Mouse (Mus musculus): Measurements from ENCODE around the gene Pfdn6. TPM values are rescaled to one million over a fixed set of nuclear protein-coding genes. Genes with fewer than 3 reads are reported as not detected.
"Not testable (repeated sequence)": the region's sequence is repeated elsewhere in the genome, so short reads cannot be mapped to it uniquely, and the experiment has no call there.

The Pfdn6 gene
- total RNA-seq, 2 experiments from 2014 or later, result 52.0 to 109 TPM

DNA sequence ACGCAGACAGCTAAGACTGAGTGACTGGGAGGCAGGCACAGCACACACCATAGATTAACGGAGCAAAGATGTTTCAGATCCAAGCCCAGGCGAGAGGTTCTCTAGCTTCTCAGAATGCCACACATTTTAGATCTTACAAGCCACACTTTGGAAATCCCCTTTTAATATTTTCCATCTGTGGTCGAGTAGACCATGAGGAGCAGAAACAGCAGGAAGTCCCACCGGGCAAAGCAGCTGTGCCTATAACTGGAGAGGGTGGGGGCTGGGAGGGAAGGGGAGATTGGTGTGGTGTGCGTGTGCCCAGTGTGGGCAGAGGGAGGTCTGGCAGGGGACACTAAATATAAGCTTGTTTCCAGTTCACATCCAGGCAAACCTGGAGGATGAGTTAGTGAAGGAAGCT lies 17.4 kb upstream of the Pfdn6 start:
- no peak for ATAC-seq (replicated peaks; ENCODE audit: low FRiP score, poor library complexity, severe bottlenecking)

DNA sequence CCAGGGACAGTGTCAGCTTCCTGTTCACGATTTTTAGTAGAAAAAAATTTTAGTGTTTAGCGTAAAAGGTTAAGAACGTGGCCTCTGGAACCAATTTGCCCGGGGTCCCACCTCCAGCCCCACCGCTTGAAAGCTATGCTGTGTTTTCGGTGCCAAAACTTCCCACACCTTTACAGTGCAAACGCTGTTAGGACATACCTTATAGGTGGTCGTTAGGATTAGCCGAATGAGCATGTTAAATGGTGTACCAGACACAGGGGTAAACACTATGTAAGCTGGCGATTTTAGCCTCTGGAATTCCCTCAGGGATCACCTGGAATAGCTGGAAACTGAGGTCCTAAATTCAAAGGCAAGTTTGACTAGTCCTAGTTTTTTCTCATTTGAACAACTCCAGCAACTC lies 16.2 kb upstream of the Pfdn6 start:
- ATAC-seq (replicated peaks; ENCODE audit: low FRiP score, poor library complexity, severe bottlenecking), result no peak

DNA sequence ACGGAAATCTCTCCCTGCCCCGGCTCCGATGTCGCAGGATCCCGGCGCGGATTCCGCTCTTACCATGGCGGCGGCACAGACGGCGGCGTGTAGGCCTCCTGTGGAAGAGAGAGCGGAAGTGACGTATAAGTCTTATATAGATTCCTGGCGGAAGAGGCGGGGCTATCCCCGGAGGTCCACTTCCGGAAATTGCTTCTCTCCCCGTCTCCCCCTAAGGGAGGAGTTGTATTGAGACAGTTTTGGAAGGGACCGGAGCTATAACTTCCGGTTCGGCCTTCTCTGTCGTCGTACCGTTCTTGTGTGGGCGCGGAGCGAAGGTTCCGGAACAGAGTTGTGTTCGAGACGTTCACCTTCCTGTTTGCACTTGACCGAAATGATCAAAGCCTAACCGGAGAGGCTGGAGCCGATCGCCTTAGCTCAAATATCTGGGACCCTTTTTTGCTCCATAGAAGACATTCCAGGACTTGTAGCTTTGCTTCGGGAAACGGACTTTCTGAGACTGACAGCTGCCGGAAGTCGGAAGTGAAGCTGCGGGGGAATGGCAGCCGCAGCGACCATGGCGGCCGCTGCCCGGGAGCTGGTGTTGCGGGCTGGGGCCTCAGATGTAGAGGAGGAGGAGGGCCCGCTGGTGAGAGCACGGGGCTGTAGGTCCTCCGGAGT lies 15.5 kb upstream of the Pfdn6 start, which contains the start of the genes Vps52 and Rps18:
Gene Vps52 (plus strand): TSS at position 258 of the 660 bp plus-strand sequence.
Gene Rps18 (minus strand): TSS at position 447 of the 660 bp plus-strand sequence.
- ATAC-seq (replicated peaks; ENCODE audit: low FRiP score, poor library complexity, severe bottlenecking), result peak; percentile 90

DNA sequence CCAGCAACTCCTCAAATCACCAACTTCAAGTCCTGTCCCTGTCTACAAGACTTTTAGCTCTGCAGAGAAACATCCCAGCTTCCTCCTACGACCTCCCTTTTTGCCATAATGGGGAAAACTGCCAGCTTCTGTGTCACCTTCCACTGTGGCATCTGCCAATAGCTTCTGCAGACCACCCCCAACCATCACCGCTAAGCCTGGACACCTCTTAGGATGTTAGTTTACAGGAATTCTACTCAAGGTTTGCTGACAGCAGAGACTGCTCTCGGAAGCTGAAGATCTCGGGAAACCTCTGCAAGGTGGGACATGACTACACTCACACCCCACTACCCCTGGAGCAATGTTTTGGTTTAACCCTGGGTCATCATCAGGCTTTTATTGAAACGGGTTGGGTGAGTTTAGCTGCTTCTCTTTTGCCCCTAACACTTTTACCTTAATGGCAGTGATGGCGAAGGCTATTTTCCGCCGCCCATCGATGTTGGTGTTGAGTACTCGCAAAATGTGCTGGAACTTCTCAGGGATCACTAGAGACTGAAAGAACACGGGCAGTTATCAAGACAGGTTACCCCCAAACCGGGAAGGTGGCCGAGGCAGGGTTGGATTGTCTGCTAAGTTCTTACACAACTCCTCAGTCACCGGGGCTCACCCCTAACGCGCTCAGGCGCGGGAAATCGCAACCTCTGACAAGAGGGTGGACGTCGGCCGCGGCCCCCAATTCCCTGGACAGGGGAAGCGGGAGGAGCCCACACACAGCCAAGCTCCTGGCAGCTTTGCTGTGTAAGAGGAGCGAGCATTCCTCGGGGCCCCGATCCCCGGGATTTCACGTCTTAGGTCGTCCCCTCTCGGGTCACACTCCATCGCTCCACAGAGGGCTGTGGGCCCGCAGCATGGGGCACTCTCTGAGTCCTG lies 14.8 kb upstream of the Pfdn6 start:
- ATAC-seq (replicated peaks; ENCODE audit: low FRiP score, poor library complexity, severe bottlenecking), result peak; percentile 4

DNA sequence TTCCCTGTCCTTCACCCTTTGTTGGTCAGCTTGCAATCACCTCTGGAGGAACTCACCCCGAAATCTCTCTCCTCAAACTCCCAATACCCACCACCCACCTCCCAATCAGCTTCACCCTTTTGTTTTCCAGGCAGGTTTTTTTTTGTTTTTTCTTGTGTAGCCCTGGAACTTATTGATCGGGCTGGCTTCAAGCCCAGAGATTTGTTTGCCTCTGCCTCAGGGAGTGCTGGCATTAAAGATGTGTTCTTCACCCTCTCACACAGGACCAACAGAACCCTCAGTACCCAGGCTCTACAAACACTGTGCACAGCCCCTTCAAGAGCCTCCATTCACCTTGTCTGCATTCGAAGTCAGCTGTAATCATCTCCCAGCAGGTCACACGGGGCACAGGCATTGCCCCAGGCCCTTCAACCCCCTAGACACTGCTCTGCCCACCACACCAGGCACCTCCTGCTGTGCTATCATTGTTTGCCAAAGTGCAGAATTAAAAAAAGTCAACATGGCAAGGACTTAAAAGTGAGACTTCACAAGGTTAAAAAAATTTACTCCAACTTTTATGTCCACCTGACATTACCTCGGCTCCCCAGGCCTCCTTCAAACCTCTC lies 13.9 kb upstream of the Pfdn6 start:
- ATAC-seq (replicated peaks; ENCODE audit: low FRiP score, poor library complexity, severe bottlenecking), result no peak

DNA sequence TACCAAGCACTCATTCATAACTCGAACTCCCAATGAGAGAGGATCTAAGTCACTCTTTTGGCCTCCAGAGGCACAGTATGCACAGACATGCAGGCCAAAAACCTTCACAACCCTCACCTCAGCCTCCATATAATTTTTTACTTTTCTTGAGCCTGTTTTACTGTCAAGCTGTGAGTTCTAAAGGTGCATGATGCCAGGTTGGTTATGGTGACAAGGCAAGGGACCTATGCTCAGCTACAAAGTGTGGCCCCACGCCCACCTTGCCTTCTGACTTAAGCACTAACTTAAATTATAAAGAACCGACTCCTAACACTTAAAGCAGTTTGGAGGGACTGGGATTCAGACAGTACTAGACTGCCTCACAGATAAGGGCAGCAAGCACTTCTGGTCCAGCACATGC lies 13.2 kb upstream of the Pfdn6 start:
- ATAC-seq (replicated peaks; ENCODE audit: low FRiP score, poor library complexity, severe bottlenecking), result no peak

DNA sequence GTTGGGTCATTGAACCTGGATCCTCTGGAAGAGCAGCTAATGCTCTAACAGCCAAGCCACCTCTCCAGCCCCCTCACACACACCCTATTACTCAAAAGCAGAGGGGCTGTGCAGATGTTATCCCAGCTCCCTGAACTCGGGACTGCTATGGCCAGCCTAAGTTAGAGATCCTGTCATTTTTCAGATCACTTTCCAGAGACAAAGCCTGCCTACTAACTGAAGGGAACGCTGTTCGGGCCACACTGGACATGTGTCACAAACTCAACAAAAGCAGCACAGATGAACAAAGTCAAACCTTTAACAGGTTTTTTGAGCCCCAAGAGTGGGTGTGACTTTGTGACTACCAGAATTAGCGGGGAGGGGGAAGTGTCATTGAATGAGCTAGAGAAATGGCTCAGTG lies 12.7 kb upstream of the Pfdn6 start:
- ATAC-seq (replicated peaks; ENCODE audit: low FRiP score, poor library complexity, severe bottlenecking), result no peak

DNA sequence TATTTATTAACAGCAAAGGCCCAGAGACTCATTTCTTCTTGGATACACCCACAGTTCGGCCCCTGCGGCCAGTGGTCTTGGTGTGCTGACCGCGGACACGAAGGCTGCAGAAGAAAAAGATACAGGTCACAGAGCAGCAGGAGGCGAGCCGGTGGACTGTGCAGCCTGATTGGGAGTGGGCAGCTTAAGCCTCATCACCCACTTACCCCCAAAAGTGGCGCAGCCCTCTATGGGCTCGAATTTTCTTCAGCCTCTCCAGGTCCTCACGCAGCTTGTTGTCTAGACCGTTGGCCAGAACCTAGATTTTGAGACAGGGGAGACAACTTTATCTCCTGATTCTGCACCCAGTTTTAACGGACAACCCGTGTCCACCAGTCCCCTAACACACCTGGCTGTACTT lies 11.9 kb upstream of the Pfdn6 start:
- ATAC-seq (replicated peaks; ENCODE audit: low FRiP score, poor library complexity, severe bottlenecking), result not testable (repeated sequence)

DNA sequence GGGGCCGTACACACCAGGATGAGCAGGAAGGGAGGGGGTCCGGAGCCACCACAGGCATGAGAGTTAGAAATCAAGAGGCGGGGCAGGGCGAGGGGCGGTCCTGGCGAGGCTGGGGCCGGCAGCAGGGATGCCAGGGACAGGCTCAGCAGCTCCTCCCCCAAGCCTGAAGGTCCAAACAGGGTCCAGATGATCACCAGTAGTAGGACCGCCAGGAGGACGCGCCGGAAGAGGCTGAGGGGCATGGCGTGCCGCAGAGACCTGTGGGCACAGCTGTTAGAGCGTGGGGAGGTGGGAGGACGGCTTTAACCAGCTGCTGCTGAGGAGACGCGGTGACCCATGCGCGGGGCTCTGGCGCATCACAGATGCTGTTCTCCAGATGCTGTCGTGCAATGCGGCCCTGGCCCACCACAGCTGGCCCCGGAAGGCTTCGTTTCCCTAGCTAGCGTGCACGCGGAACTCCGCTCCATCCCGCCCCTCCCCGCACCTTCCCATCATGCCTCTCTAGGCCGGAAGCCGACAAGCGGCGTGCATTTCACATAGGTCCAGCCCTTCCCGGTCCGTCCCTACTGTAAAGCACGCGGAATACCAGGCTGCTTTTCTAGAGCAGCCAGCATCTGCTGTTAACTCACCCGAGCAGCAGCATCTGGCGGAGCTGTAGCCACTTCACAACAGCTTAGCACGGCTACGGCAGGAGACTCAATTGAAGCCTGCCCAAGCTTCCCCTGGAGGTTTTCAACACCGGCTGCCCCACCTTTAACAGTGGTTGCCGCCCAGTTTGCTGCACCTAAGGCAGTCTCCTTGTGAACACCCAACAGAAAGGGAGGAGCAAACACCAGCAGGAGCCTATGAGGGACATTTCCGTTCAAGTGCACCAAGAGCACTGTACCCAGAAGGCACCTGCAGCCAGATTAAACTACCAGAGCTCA lies 11.1 kb upstream of the Pfdn6 start, which contains the start of gene B3galt4:
Gene B3galt4 (minus strand): TSS at position 468 of the 926 bp plus-strand sequence.
- peak; percentile 53 for ATAC-seq (replicated peaks; ENCODE audit: low FRiP score, poor library complexity, severe bottlenecking)

DNA sequence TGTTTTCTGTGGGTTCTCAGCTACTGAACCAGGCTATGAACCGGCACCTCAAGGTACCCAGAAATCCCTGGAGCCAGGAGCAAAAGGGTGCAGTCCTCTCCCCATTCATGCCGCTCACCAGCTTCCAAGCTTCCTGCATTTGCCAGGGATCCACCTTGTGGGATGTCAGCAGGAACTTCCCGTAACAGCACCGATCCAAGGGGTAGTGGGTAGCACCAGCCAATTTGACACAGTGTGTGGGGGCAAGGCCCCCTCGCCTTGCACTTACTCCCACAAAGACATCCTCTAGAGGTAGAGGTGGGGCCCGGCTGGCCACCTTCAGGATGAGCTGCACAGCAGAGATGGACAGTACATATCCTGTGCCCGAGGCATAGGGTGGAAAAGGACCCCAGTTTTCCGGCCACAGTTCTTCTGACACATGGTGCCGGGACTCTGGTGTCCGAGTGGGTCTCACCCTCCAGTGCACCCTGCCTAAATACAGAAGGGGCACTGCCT lies 10.0 kb upstream of the Pfdn6 start:
- ATAC-seq (replicated peaks; ENCODE audit: low FRiP score, poor library complexity, severe bottlenecking), result no peak

DNA sequence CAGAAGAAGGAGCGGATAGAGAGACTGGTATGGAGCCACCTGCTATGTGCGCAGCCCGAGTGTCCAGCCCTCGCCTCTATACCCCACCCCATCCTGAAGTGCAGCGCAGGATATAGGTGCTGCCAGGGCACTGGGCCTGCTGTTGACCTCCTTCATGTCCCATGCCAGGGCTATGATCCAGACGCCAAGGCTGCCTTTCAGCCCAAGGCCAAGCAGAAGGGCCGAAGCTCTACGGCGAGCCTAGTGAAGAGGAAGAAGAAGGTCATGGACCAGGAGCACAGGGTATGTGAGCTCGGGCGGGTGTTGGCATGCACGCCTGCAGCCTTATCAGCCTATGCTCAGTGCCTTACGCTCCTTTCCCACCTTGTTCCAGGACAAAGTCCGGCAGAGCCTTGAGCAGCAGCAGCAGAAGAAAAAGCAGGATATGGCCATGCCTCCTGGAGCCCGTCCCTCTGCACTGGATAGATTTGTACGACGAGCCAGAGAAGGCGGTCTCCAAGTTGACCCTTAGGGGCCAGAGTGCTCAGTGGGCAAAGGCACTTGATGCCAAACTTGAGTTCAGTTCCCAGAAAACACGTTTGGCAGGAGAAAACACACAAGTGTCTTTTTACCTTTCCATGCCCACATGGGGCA lies 8.9 kb upstream of the Pfdn6 start:
- ATAC-seq (replicated peaks; ENCODE audit: low FRiP score, poor library complexity, severe bottlenecking), result no peak

DNA sequence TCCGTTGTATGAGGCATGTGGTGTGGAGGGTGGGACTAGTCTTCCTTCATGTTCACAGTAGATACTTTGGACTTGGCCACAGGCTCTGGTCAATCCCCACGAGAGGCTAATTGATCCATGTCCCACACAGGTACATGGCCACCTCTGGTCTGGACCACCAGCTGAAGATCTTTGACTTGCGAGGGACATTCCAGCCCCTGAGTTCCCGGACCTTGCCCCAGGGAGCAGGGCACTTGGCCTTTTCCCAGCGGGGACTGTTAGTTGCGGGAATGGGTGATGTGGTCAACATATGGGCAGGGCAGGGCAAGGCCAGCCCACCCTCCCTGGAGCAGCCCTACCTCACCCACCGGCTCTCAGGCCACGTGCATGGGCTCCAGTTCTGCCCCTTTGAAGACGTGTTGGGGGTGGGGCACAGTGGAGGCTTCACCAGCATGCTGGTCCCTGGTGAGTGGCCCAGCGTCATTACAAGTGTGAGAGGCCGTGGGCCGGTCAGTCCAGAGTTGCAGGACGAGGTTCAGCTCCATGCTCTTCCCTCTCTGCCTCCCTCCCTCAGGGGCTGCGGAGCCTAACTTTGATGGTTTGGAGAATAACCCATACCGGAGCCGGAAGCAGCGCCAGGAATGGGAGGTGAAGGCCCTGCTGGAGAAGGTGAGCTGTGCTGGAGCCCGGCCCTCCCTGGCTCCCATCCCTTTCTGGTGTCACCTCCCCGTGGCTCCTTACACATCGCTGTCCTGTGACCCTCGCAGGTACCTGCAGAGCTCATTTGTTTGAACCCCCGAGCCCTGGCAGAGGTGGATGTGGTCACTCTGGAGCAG lies 8.2 kb upstream of the Pfdn6 start:
- ATAC-seq (replicated peaks; ENCODE audit: low FRiP score, poor library complexity, severe bottlenecking), result no peak

DNA sequence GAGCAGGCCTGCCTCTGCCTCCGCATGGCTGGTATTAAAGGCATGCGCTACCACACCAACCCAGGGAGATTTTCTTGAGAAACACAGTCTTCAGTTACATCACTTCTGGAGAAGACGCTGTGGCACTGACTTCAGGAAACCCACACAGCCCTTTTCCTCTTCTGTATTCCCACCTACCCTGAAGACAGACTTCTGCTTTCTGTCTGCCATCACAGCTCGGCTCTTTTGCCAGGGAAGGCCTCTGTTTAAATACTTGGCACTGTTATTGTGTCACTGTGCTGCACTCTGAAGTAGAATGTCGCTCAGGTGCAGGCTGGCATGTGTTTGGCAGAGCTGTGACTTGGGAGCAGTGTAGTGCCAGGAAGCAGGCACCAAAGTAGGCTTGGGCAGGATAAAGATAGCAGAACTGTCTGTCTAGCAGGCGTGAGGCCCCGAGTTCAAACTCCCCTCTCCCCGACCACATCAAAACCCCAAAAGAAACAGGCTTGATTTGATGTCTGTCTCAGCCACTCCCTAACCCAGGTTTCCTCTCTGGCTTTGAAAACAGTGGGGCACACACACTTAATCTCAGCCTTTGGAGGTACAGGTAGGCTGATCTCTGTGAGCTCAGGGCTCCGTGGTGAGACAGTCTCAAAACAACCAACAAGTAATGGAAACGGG lies 7.4 kb upstream of the Pfdn6 start:
- no peak for ATAC-seq (replicated peaks; ENCODE audit: low FRiP score, poor library complexity, severe bottlenecking)

DNA sequence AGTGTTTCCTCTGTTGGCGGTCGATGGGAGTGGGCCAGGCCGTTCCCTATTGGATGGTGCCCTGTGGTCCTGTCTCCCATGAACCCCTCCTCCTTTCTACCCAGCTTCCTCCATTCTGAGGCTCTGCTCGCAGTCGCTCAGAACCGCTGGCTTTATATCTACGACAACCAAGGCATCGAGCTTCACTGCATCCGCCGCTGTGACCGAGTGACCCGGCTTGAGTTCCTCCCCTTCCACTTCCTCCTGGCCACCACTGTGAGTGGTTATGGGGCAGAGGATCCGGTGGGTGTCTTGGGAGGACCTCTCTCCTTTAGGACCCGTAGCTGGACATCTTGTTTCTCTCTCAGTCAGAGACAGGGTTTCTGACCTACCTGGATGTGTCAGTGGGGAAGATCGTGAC lies 3.3 kb upstream of the Pfdn6 start:
- no peak for ATAC-seq (replicated peaks; ENCODE audit: low FRiP score, poor library complexity, severe bottlenecking)

DNA sequence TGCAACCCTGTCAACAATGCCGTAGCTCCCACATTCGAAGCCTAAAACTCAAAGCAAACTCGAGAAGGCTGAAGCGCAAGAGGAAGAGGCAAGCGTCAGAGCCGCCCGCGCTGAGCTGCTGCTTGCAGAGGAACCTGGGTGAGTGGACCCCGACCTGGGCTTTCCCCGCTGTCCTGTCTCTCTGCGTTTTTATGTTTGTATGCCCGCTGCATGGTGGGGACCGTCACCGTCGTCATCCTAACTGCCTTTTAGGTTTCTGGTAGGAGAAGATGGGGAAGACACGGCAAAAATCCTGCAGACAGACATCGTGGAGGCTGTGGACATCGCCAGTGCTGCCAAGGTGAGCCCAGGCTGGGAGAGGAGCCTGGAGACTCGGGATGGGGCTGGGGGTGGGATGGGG lies 1.2 kb upstream of the Pfdn6 start:
- ATAC-seq (replicated peaks; ENCODE audit: low FRiP score, poor library complexity, severe bottlenecking), result no peak

DNA sequence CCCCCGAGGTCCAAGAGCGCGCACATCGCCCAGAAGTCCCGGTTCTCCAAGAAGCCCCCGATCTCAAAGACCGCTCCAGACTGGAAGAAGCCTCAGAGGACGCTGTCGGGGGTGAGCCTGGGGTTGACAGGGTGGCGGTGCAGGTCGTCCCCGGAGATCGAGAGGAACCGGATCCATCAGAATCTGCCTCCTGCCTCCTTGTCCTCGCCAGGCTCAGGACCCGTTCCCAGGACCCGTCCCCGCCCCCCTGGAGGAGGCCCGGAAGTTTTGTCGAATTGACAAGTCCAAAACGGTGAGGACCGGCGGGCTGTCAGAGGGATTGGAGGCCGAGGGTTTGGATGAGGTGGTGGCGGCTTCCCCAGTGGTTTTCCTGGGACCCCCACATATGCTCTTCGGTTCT lies 838 bp upstream of the Pfdn6 start:
- ATAC-seq (replicated peaks; ENCODE audit: low FRiP score, poor library complexity, severe bottlenecking), result no peak

DNA sequence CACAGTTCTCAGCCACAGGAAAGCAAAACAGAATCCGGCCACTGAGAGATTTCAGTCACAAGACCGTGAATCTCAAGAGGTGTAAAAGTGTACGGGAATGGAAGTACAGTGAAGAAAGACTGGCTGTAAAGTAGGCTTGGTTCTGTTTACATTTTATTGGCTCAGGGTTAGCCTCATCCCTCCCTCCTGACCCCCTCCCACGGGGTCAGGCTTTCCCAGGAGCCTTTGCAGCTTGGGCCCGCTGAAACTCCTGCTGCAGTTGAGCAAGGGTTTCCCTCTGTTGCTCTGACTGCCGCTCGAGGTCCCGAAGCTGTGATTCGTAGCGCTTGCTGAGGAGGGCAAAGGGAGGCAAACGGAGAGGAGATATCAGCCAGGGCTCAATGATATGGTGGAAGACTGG lies 1.4 kb downstream of the Pfdn6 start:
- ATAC-seq (replicated peaks; ENCODE audit: low FRiP score, poor library complexity, severe bottlenecking), result no peak

DNA sequence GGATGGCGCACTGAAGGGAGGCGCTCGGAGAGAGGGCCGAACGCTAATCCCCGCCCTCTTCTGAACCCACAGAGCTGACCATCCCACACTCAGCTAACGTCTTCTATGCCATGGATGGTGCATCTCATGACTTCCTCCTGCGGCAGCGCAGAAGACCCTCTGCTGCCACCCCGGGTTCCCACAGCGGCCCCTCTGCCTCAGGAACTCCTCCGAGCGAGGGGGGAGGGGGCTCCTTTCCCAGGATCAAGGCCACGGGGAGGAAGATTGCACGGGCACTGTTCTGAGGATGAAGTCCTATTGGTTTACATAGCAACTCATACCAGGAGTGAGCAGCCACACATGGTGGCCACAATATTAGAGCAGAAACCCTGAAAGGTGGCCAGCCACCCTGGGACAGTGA lies 3.1 kb downstream of the Pfdn6 start:
- ATAC-seq (replicated peaks; ENCODE audit: low FRiP score, poor library complexity, severe bottlenecking), result no peak
